Mouse (Mus musculus): ENCODE measurements at regions not wholly inside any gene's neighbourhood (a gene's known extent, or its start where the extent isn't known, plus 50 kb on each side); places are given as distances from the start of the nearest gene placed in this dataset.

GRCm38 (mm10) chr16:76875397-76876018 lies 138.0 kb upstream of the Usp25 start:
- Histone ChIP-seq H3K27ac (ENCODE audit: control insufficient read depth, insufficient read depth, low read depth, low read length) (no peak overlapping the region), H3K27me3 (ENCODE audit: control insufficient read depth, insufficient read depth, low read length) (no peaks in the 10 kb centered on the region), H3K4me1 (ENCODE audit: control insufficient read depth, insufficient read depth, low read length) (no peaks in the 10 kb centered on the region), H3K36me3 (ENCODE audit: control insufficient read depth, insufficient read depth, low read length) (no peaks in the 10 kb centered on the region), H3K4me3 (ENCODE audit: control insufficient read depth, low read depth, low read length) (no peak overlapping the region)
- TF ChIP-seq CTCF (IDR thresholded peaks at IDR 0.05; ENCODE audit: control insufficient read depth, insufficient read depth, insufficient replicate concordance, low read depth, low read length) (no peak), POLR2A (IDR thresholded peaks at IDR 0.05; ENCODE audit: control insufficient read depth, low read depth, low read length) (no peak)

GRCm38 (mm10) chr16:76866465-76866802 lies 147.1 kb upstream of the Usp25 start:
- Histone ChIP-seq H3K27me3 (ENCODE audit: control insufficient read depth, insufficient read depth, low read length) (no peaks in the 10 kb centered on the region), H3K4me1 (ENCODE audit: control insufficient read depth, insufficient read depth, low read length) (no peaks in the 10 kb centered on the region), H3K4me3 (ENCODE audit: control insufficient read depth, low read depth, low read length) (no peak overlapping the region), H3K27ac (ENCODE audit: control insufficient read depth, insufficient read depth, low read depth, low read length) (no peak overlapping the region), H3K36me3 (ENCODE audit: control insufficient read depth, insufficient read depth, low read length) (no peaks in the 10 kb centered on the region)
- TF ChIP-seq CTCF (IDR thresholded peaks at IDR 0.05; ENCODE audit: control insufficient read depth, insufficient read depth, insufficient replicate concordance, low read depth, low read length) (no peak), POLR2A (IDR thresholded peaks at IDR 0.05; ENCODE audit: control insufficient read depth, low read depth, low read length) (no peak)

- Histone ChIP-seq H3K4me1 (ENCODE audit: control insufficient read depth, insufficient read depth, low read length) (no peaks in the 10 kb centered on the region), H3K27ac (ENCODE audit: control insufficient read depth, insufficient read depth, low read depth, low read length) (no peak overlapping the region), H3K27me3 (ENCODE audit: control insufficient read depth, insufficient read depth, low read length) (no peaks in the 10 kb centered on the region), H3K4me3 (ENCODE audit: control insufficient read depth, low read depth, low read length) (no peak overlapping the region), H3K36me3 (ENCODE audit: control insufficient read depth, insufficient read depth, low read length) (no peaks in the 10 kb centered on the region)
- TF ChIP-seq CTCF (IDR thresholded peaks at IDR 0.05; ENCODE audit: control insufficient read depth, insufficient read depth, insufficient replicate concordance, low read depth, low read length) (no peak), POLR2A (IDR thresholded peaks at IDR 0.05; ENCODE audit: control insufficient read depth, low read depth, low read length) (no peak)
These were observed 147.6 kb upstream of the Usp25 start for GRCm38 (mm10) chr16:76865731-76866464.

GRCm38 (mm10) chr16:76864392-76864791 lies 149.1 kb upstream of the Usp25 start:
- Histone ChIP-seq H3K4me1 (ENCODE audit: control insufficient read depth, insufficient read depth, low read length) (no peaks in the 10 kb centered on the region), H3K27ac (ENCODE audit: control insufficient read depth, insufficient read depth, low read depth, low read length) (no peak overlapping the region), H3K27me3 (ENCODE audit: control insufficient read depth, insufficient read depth, low read length) (no peaks in the 10 kb centered on the region), H3K4me3 (ENCODE audit: control insufficient read depth, low read depth, low read length) (no peak overlapping the region), H3K36me3 (ENCODE audit: control insufficient read depth, insufficient read depth, low read length) (no peaks in the 10 kb centered on the region)
- no peak for TF ChIP-seq CTCF (IDR thresholded peaks at IDR 0.05; ENCODE audit: control insufficient read depth, insufficient read depth, insufficient replicate concordance, low read depth, low read length)
- no peak for TF ChIP-seq POLR2A (IDR thresholded peaks at IDR 0.05; ENCODE audit: control insufficient read depth, low read depth, low read length)

- TF ChIP-seq CTCF (IDR thresholded peaks at IDR 0.05; ENCODE audit: control insufficient read depth, insufficient read depth, insufficient replicate concordance, low read depth, low read length) (no peak), POLR2A (IDR thresholded peaks at IDR 0.05; ENCODE audit: control insufficient read depth, low read depth, low read length) (no peak)
- H3K27me3 ChIP-seq (ENCODE audit: control insufficient read depth, insufficient read depth, low read length), result no peaks in the 10 kb centered on the region
- no peaks in the 10 kb centered on the region for H3K36me3 ChIP-seq (ENCODE audit: control insufficient read depth, insufficient read depth, low read length)
- no peak overlapping the region for H3K4me3 ChIP-seq (ENCODE audit: control insufficient read depth, low read depth, low read length)
- no peaks in the 10 kb centered on the region for H3K4me1 ChIP-seq (ENCODE audit: control insufficient read depth, insufficient read depth, low read length)
- no peak overlapping the region for H3K27ac ChIP-seq (ENCODE audit: control insufficient read depth, insufficient read depth, low read depth, low read length)
These were observed 157.7 kb upstream of the Usp25 start for GRCm38 (mm10) chr16:76855797-76856196.

- Histone ChIP-seq H3K4me3 (ENCODE audit: control insufficient read depth, low read depth, low read length) (no peak overlapping the region), H3K4me1 (ENCODE audit: control insufficient read depth, insufficient read depth, low read length) (no peaks in the 10 kb centered on the region), H3K27ac (ENCODE audit: control insufficient read depth, insufficient read depth, low read depth, low read length) (no peak overlapping the region), H3K27me3 (ENCODE audit: control insufficient read depth, insufficient read depth, low read length) (no peaks in the 10 kb centered on the region), H3K36me3 (ENCODE audit: control insufficient read depth, insufficient read depth, low read length) (no peaks in the 10 kb centered on the region)
- TF ChIP-seq CTCF (IDR thresholded peaks at IDR 0.05; ENCODE audit: control insufficient read depth, insufficient read depth, insufficient replicate concordance, low read depth, low read length), result no peak
- no peak for TF ChIP-seq POLR2A (IDR thresholded peaks at IDR 0.05; ENCODE audit: control insufficient read depth, low read depth, low read length)
These were observed 162.1 kb upstream of the Usp25 start for GRCm38 (mm10) chr16:76851396-76851795.

- no peaks in the 10 kb centered on the region for H3K36me3 ChIP-seq (ENCODE audit: control insufficient read depth, insufficient read depth, low read length)
- TF ChIP-seq POLR2A (IDR thresholded peaks at IDR 0.05; ENCODE audit: control insufficient read depth, low read depth, low read length), result no peak
- no peak for TF ChIP-seq CTCF (IDR thresholded peaks at IDR 0.05; ENCODE audit: control insufficient read depth, insufficient read depth, insufficient replicate concordance, low read depth, low read length)
- H3K4me1 ChIP-seq (ENCODE audit: control insufficient read depth, insufficient read depth, low read length), result no peaks in the 10 kb centered on the region
- no peaks in the 10 kb centered on the region for H3K27me3 ChIP-seq (ENCODE audit: control insufficient read depth, insufficient read depth, low read length)
- no peak overlapping the region for H3K4me3 ChIP-seq (ENCODE audit: control insufficient read depth, low read depth, low read length)
- H3K27ac ChIP-seq (ENCODE audit: control insufficient read depth, insufficient read depth, low read depth, low read length), result no peak overlapping the region
These were observed 176.1 kb upstream of the Usp25 start for GRCm38 (mm10) chr16:76837450-76837849.
